Mouse (Mus musculus) lung, adult 2 months (tissue): ENCODE results near the gene Camk1d.

Source experiments
- CTCF ChIP-seq: fragments of 200-500 bp; IDR thresholded peaks from 2 replicates; pipeline ENCODE4 v1.5.1; 2011; ENCODE audit warnings: mild to moderate bottlenecking, low read length, control low read depth; ENCODE audit not compliant: insufficient read depth
- POLR2A ChIP-seq: fragments of 200-500 bp; IDR thresholded peaks from 2 replicates; pipeline ENCODE4 v1.6.1; 2011; ENCODE audit warnings: low read depth, mild to moderate bottlenecking, control low read depth, low read length, borderline replicate concordance; ENCODE audit errors: extremely low read depth

DNA sequence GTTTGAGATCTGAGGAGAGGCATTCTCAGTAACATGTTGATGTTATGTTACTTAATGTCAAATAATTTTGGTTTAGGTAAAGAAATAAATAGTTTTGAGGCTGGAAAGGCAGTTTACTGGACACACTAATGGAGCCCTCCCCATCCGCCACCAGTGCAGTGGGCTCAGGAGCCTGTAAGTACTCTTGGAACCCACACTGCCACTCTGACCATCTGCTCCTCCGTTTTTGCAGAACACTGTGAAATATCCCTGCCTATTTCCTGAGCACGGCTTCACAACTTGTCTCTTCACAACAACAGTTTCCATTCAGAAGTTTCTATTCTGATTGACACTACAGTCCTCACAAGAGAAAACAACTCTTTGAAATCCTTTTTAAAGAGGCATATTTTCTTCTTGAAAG lies 173.4 kb downstream of the Camk1d start:
- TF ChIP-seq POLR2A (no peak), CTCF (no peak)
